Mouse (Mus musculus): Measurements from ENCODE around the gene Kat8.
A peak's percentile ranks its signal among the peaks of the same experiment; 100 is the strongest.
"Not testable (repeated sequence)": the region's sequence is repeated elsewhere in the genome, so short reads cannot be mapped to it uniquely, and the experiment has no call there.

Kat8 gene

DNA sequence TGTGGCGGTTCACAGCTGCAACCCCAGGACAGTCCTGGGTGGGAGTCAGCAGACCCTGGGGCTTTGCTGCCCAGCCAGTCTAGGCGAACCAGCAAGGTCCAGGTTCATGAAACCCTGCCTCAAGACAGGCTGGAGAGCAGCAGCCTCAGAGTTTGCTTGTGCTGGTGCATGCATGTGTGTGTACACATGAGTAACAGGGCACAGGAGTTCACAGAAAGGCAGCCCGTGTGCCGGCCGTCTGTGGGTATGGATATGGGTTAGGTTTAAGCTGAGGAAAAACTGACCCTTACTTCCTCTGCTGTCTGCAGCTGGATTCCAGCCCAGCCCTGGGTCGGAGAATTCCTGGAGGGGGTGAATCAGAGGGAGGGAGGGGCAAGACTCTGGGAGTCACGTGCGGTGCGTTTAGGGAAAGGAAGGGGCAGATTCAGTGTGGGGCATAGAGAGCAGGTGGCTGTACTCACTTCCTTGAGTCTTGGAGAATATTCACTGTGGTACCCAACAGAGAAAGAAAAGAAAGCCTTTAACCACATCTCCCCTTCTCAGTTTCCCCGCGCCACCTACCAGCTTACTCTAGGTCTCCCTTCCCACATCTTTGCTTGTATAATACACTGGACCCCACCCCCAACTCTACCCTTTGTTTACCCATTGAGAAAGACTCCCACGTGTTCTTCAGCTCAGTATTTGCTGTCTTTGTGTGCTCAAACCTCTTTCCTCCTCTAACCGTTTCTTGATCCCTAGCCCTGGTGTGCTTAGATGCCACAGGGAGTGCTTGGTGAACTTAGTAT is 19.2 kb downstream of the Kat8 start:
- no peak for DNase-seq (ENCODE audit: low read depth, low spot score)

DNA sequence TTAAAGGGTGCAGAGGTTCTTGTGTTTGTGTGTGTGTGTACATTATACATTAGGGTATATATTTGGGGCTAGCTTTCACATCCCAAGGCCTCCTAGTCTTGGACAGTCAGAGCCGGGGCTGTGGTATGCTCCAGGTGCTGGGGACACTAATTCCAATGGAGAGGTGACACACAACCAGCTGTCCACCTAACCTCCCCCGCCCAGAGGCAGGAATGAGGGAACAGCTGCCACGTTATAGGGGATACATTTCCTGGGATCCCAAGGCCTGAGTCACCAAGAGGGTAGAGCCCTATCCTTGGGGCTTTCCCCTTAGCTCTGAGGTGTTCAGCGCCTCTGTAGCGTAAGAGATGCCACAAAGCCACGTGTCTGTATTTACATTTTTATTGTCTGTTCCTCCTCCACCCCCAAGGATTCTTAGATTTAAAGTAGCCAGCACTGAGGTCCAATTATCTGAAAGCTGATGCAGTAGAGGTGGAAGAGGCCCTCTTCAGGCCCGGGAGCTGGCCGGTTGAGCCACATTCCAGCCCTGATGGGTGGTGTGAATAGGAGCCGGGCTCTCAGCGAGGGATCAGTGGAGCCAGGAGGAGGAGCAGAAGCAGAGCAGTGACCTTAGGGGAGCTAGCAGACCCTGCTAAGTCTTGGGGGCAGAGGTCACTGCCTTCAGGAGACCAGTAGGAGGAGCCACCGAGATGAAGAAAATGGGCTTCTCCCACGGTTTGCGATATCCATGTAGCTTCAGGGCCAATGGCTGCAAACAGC is 20.1 kb downstream of the Kat8 start:
- DNase-seq (ENCODE audit: low read depth, low spot score): no peak

DNA sequence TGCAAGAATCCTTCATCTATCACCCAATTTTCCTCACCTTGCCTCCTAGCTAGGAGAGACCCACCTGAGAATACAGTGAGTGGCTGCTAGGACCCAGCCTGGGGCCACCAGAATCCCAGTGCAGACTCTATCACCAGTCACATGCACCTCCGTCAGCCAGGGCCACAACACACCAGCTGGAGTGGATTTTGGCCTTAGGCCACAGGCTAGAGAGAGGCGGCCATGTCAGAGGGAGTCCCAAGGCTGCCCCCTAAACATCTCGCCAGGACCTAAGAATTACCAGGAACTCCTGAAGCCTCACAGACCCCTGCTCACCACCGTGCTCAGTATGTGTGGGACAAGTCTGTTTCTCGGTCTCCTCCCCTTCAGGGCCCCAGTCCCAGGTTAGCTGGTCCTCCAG is 21.8 kb downstream of the Kat8 start:
- no peak for DNase-seq (ENCODE audit: low read depth, low spot score)

DNA sequence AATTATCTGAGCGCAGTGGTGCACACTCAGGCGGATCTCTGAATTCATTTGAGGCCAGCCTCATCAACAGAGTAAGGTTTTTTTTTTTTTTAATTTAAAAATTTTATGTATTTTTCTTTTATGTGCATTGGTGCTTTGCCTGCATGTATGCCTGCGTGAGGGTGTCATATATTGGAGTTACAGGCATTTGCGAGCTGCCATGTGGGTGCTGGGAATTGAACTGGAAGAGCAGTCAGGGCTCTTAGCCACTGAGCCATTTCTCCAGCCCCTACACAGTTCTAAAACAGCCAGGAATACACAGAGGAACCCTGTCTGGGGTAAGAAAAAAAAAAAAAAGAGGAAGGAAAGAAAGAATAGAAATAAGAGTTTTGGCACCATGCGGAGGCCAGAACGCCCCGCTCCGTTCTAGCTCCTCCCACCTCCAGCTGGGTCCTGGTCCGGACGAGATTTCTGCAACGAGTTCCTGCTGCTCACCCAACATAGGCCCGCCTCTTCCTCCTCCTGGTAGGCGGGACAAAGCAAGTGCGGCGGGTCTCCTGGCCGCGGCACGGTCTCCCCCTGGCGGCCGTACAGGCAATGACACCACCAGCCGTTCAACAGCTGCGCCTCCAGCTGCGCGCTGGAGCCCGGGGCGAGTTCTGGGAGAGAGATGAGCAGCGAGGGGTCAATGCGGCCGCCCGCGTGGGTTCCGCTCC is 22.9 kb downstream of the Kat8 start:
- peak; percentile 95 for DNase-seq (ENCODE audit: low read depth, low spot score)

DNA sequence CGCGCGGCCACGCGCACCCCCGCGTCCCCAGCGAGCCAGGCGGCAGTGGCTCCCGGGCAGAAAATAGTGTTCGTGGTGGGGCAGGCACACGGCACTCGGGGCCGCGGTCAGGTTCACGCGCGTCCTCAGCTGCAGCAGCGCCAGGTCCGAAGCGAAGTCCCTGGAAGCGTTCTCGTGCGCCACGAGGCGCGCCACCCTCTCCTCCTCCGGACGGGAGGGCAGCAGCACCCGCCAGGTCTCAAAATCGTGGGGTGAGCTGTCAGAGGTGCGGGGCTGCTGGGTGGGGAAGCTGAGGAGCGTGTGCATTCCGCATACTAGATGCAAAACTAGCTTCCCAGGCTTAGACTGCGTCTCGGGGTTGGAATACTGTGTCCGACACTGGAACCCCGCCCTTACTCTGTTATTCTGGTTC is 23.4 kb downstream of the Kat8 start:
- no peak for DNase-seq (ENCODE audit: low read depth, low spot score)

DNA sequence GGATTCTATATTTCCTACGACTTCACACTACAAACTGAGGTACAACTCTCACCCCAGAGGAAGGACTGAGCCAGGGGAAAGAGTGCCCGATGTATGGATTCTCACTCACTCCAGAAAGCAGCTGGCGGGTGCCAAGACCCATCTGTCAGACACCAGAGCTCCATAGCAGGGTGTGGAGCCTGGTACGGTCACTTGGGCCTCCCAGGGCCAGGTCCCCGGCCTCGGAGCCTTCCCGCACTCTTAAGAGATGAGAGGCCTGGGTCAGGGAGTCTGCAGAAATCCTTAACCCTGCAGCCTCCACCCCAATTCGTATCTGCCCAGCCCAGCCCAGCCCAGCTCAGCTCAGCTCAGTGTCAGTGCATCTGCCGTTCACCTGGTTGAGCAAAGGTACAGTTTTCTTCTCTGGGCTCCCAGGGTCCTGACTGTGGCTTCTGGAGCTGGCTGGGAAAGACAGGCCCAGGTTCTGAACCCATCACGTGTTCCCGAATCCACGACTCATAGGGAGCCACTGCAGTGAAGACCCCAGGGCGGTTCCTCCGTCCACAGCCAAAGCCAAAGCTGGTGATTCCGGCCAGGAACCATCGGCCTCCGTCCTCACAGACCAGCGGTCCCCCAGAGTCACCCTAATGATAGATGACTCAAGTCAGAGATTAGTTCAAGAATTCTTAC is 24.0 kb downstream of the Kat8 start:
- DNase-seq (ENCODE audit: low read depth, low spot score): no peak

DNA sequence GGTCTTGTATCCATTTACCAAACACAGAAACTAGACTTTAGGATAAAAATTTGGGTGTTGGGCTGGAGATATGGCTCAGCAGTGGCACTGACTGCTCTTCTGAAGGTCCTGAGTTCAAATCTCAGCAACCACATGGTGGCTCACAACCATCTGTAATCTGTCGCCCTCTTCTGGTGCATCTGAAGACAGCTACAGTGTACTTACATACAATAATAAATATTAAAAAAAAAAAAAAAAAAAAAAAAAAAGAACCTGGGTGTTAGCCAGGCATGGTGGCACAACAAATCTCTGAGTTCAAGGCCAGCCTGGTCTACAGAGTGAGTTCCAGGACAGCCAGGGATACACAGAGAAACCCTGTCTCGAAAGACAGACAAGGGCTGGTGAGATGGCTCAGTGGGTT is 29.8 kb downstream of the Kat8 start:
- DNase-seq (ENCODE audit: low read depth, low spot score): not testable (repeated sequence)

DNA sequence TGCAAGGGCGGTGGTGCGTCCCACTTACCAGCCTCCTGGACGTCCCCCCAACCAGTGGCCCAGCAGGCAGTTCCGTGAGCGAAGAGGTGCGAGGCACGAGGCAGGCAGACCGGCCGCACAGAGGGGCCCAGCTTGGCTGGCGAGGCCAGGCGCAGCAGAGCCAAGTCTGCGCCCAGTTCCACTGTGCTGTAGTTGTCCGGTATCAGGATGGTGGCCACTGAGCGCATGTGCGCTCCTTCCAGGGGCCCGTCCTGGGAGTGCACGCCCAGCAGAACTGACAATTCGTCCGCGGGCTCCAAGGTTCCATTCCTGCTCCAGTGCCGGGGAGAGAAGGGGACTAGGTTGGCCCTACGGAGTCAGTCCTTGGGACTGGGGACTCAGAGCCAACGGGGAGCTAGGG is 32.3 kb downstream of the Kat8 start:
- DNase-seq (ENCODE audit: low read depth, low spot score): no peak

DNA sequence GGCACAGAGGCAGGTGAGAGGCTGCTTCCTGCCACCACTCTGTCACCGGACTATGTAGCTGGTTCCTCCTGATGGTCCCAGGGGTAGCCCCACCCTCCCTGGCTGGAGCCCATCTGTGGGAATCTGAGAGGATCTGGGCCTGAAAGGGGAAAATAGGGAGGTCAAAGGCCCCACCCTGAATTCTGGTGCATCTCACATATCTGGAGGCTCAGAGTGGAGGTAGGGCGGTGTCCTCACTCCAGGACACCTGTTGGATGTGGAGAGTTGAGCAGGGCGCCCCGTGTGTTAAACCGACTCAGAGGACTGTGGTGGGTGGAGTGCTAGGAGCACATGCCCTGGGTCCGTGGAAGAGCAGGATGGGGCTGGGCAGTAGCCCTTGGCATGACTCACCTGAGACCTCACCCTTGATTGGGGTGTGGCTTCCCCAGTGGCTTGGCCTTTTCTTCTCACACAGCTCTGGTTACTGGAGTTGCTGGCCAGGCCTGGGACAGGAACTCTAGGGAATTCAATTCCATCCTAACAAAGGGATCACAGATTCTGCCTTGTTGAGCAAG is 34.2 kb downstream of the Kat8 start, which contains the start of gene Prss36:
Prss36 (minus strand) TSS at position 256 of the 554 bp plus-strand sequence.
- DNase-seq (ENCODE audit: low read depth, low spot score): no peak

DNA sequence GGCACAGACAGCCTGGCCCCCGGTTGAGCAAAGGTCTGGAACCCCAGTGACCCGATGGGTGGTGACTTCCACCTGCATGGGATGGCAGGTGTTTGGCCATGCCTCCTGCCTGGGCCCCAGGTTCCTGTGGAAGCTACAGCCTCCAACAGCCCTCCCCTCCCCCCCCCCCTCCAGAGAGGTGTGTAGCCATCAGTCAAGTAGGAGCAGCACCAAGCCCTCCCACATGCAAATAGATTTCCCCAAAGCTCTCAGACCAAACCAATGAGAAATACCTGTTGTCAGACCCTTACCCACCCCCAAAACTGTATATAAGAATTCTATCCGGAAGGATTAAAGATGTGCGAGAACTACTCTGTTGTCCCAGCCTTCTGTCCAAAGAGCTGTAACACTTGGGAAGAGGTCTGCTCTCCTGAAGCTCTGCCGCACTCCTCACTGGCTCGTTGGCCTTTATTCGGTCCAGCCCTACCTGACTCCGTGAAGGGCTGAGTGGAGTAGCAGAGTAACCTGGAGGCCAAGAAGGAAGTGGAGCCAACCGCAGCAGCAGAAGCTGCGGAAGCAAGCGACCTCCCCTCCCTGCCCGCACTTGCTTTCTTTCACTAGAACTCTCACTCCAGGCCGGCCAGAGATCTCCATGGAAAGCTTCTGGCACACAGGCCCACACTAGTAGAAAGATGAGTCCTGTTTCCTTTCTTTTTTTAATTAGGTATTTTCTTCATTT is 40.7 kb downstream of the Kat8 start:
- DNase-seq (ENCODE audit: low read depth, low spot score): no peak

DNA sequence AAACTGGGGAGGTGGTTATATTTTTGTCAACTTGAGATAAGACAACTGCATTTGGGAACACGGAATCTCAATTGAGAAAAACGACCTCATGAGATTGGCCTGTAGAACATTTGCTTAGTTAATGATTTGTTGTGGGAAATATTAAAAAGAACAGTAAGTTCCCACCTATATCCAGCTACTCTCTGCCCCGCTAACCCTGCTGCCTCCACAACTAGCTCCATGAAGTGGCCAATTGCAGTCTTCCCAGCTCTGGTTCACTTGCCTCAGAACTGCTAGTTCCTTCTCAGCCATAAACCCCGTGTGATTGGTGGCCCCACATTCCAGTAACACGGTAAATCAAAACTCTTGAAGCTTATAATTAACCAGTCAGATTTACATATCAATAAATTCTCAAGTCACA is 47.0 kb downstream of the Kat8 start:
- DNase-seq (ENCODE audit: low read depth, low spot score): no peak

DNA sequence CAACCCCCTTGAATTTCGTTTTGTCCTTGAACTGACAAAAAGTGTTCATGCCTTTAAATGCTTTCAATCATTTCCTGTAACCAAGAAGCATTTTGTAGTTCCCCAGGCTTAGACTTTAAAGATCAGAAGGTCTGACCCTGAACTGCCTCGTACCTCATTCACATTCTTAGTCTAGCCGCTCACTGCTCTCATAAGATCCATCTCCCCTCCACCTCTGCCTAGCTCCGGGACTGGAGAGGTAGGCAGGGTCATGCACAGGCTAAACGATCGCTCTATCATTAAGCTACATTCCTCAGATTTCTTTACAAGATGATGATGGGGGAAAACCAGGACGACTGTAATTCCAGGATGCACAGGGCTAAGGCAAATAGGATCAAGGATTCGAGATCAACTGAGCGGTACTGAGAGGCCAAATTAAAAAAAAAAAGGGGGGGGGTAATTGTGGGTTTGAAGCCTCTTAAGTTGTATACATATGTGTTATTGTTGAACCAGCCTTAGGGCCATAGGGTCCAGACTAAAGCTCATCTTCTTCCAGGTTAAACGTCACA is 54.1 kb downstream of the Kat8 start:
- DNase-seq (ENCODE audit: low read depth, low spot score): no peak

DNA sequence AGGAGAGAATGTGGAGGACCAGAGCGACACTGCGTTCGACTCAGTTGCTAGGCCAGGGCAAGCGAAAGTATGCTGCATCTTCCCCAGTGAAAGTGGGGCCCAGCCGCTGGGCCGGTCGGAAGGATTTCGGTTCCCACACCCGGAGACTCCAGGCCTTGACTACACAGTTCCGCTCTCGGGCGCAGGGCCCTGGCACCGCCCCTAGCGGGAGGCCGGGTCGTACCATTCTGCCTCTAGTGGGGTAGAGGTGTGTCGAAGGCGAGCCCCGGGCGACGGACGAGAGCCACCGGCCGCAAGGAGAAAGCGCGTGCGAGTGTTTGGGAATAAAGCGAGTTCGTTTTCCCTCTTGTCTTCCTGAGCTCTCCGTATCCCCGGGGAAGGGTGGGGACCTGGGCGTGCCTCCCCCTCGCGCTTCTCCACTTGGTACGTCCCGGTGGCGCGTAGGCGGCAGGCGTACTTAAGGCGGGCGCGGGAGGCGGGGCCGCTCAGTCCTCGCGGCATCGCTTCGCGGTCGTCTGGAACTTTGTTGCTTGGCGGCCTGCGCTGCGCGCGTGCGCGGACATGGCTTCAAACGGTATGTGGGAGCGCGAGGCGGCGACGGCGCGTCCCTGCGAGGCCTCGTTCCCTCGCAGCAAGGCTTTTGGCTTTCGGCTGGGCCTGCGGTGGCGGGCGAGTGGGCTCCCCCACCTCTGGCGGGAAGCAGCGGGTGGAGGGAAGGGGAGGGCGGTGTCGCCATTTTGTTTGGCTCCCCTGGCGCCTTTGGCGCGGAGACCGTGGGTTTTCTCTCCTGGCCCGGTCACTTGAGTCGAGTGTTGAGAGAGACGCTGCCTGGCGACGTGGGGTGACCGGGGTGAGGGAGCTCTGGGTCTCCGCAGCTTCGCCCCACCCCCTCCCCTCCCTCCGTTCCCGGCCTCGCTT is 54.9 kb downstream of the Kat8 start, which contains the start of gene Fus:
Fus (plus strand) TSS at position 454 of the 918 bp plus-strand sequence.
- DNase-seq (ENCODE audit: low read depth, low spot score): peak; percentile 85

DNA sequence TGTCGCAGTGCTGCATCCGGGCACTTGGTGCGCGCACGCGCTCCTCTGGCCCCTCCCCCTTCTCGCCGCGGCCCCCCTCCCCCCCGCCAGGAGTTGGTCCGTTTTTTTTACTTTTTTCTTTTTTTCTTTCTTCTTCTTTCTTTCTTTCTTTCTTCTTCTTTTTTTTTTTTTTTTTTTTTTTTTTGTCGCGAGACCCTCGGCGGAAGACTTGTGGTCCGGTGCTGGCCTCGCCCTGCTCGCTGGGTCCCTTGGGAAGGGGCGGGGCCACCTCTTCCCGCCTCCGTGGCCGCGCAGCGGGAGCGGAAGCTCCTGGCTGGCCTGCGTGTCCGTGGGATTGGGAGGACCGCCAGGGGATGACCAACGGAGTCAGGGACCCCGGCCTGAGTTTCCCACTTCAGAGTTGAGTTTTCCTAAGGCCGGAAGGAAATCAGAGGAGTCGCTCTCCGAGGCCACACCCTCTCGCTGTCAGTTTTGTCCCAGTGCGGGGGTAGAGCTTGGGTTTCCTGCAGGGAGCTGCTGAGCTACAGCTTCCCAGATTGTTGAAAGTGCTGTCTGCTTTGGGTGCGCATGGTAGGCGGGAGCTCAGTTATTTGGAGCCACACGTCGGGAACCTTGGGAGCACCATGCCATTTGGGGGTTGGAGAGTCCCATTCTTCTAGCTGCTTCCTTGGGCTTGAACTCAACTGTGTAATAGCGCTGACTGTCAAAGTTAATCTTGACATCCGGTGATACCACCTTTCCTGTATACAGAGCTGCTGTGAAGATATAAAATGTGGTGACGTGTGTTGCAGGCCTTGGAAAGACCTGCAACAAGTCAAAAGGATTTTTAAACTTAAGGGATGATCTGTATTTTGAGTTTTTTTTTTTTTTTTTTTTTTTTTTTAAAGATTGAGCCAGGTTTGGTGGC is 55.9 kb downstream of the Kat8 start:
- DNase-seq (ENCODE audit: low read depth, low spot score): peak; percentile 64

DNA sequence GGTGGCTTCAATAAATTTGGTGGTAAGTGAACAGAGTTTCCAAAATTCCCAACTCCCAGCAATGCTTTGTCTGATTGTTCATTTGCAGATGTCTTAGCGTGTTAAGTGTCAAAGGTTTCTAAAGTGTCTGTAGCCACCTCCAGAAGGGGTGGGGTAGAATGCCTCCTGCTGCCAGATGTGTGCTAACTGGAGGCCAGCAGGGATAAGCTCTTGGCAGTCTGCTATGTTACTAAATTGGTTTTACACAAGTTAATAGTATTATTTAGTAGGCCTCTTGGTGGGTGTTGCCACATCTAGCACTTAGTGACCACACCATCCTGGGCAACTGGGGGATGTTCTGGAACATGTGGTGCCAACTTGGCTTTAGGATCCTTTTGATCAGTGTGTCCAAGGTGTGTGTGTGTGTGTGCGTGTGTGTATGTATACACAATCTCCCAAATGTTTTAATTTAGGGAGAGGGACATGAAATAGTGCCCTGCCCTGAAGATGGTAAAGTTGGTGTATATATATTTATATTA is 62.2 kb downstream of the Kat8 start:
- DNase-seq (ENCODE audit: low read depth, low spot score): no peak

Measured in telencephalon, adult 2 months (tissue).